Mouse (Mus musculus) limb, embryonic 11.5 days (tissue): ENCODE results near the gene Sytl3. TPM values are rescaled to one million over a fixed set of nuclear protein-coding genes. Genes with fewer than 3 reads are reported as not detected.
"Not testable (repeated sequence)": the region's sequence is repeated elsewhere in the genome, so short reads cannot be mapped to it uniquely, and the experiment has no call there.

Experiments used
- ATAC-seq: fragments of 200-750 bp; cut with Nextera tagmentation; 2 replicates; pipeline ENCODE4 v1.8.0; 2017; ENCODE audit warnings: low read depth; ENCODE audit not compliant: insufficient number of reproducible peaks, low FRiP score, low TSS enrichment
- DNase-seq: peaks from one replicate; pipeline ENCODE4 v3.0.0-alpha.2; 2015; ENCODE audit warnings: low spot score
- H3K27ac ChIP-seq: fragments of 300-500 bp; sonication (generic); replicated peaks from 2 replicates; pipeline ENCODE4 v1.5.1; 2014; ENCODE audit warnings: low read depth, mild to moderate bottlenecking, low read length
- H3K27me3 ChIP-seq: fragments of 300-500 bp; sonication (generic); 2 replicates; pipeline ENCODE4 v1.6.1; 2014; ENCODE audit warnings: mild to moderate bottlenecking, low read length, mixed read lengths; ENCODE audit not compliant: control insufficient read depth, insufficient read depth
- H3K36me3 ChIP-seq: fragments of 300-500 bp; sonication (generic); 2 replicates; pipeline ENCODE4 v1.6.1; 2014; ENCODE audit warnings: mild to moderate bottlenecking, low read length, moderate library complexity, mixed read lengths; ENCODE audit not compliant: control insufficient read depth, insufficient read depth
- H3K4me1 ChIP-seq: fragments of 300-500 bp; sonication (generic); 2 replicates; pipeline ENCODE4 v1.6.1; 2014; ENCODE audit warnings: low read length, mixed read lengths; ENCODE audit not compliant: control insufficient read depth, insufficient read depth
- H3K4me2 ChIP-seq: fragments of 300-500 bp; sonication (generic); 2 replicates; pipeline ENCODE4 v1.6.1; 2014; ENCODE audit warnings: low read depth, mild to moderate bottlenecking, moderate library complexity; ENCODE audit not compliant: severe bottlenecking
- H3K4me3 ChIP-seq: fragments of 300-500 bp; sonication (generic); 2 replicates; pipeline ENCODE4 v1.5.1; 2014; ENCODE audit warnings: low read depth, low read length
- H3K9ac ChIP-seq: fragments of 300-500 bp; sonication (generic); 2 replicates; pipeline ENCODE4 v1.6.1; 2014; ENCODE audit warnings: mild to moderate bottlenecking, low read length
- H3K9me3 ChIP-seq: fragments of 300-500 bp; sonication (generic); 2 replicates; pipeline ENCODE4 v1.6.1; 2016; ENCODE audit warnings: low read length; ENCODE audit not compliant: control insufficient read depth
- WGBS: fragments of 180-500 bp; shearing (Covaris S2); extraction: QIAGEN DNeasy Blood & Tissue Kit; methylation state at CpG from one replicate; pipeline ENCODE4 v1.1.7; 2014; 5-methylcytosine and 5-hydroxymethylcytosine counted together
- polyA plus RNA-seq: library from polyadenylated mRNA; unstranded; fragments of >200 nt; fragmentation: Nextera tagmentation; extraction: Ambion mirVana; gene quantifications from 2 replicates; pipeline ENCODE4 v1.2.1, GENCODE M21; 2014

The Sytl3 gene
- polyA plus RNA-seq, 1 experiment from 2014 or later: not detected

GRCm38 (mm10) chr17:6621976-6622375 is 36.9 kb upstream of the Sytl3 start:
- H3K27me3 ChIP-seq, H3K27ac ChIP-seq, H3K4me1 ChIP-seq, DNase-seq, ATAC-seq, H3K9ac ChIP-seq, H3K36me3 ChIP-seq, H3K4me3 ChIP-seq, H3K4me2 ChIP-seq, H3K9me3 ChIP-seq: not testable (repeated sequence)
- WGBS: 87% methylated on average over 11 of the region's 12 CpGs

- not testable (repeated sequence) for H3K9ac ChIP-seq, H3K9me3 ChIP-seq, H3K27ac ChIP-seq, H3K4me2 ChIP-seq, H3K4me3 ChIP-seq, DNase-seq, H3K36me3 ChIP-seq, H3K27me3 ChIP-seq, H3K4me1 ChIP-seq
- WGBS: 67% methylated on average over 1 of the region's 6 CpGs
- ATAC-seq: 0 out of 2 replicates have a peak, but pooled peaks have one; percentile 44
Observed at GRCm38 (mm10) chr17:6624926-6625558, 33.9 kb upstream of the Sytl3 start.

- H3K9me3 ChIP-seq, ATAC-seq, H3K27me3 ChIP-seq, H3K4me2 ChIP-seq, H3K4me1 ChIP-seq, H3K9ac ChIP-seq, DNase-seq, H3K36me3 ChIP-seq, H3K27ac ChIP-seq, H3K4me3 ChIP-seq: not testable (repeated sequence)
- 84% methylated on average over 4 of the region's 4 CpGs for WGBS
Observed at GRCm38 (mm10) chr17:6630398-6630797, 28.5 kb upstream of the Sytl3 start.

- not testable (repeated sequence) for H3K9me3 ChIP-seq, DNase-seq, H3K9ac ChIP-seq, H3K27ac ChIP-seq, H3K4me2 ChIP-seq, H3K4me1 ChIP-seq, H3K36me3 ChIP-seq, ATAC-seq, H3K4me3 ChIP-seq, H3K27me3 ChIP-seq
- 91% methylated on average over 6 of the region's 6 CpGs for WGBS
Observed at GRCm38 (mm10) chr17:6632850-6633249, 26.0 kb upstream of the Sytl3 start.

GRCm38 (mm10) chr17:6635781-6636180 is 23.1 kb upstream of the Sytl3 start:
- H3K4me2 ChIP-seq, H3K4me3 ChIP-seq, H3K27me3 ChIP-seq, DNase-seq, H3K9ac ChIP-seq, H3K27ac ChIP-seq, ATAC-seq, H3K9me3 ChIP-seq, H3K36me3 ChIP-seq, H3K4me1 ChIP-seq: not testable (repeated sequence)
- WGBS: 73% methylated on average over 1 of the region's 4 CpGs

- H3K27ac ChIP-seq: no peak overlapping the region
- no peaks in the 10 kb centered on the region for H3K36me3 ChIP-seq
- no peak overlapping the region for H3K4me3 ChIP-seq
- no peak overlapping the region for H3K4me2 ChIP-seq
- no peak overlapping the region for H3K9ac ChIP-seq
- H3K27me3 ChIP-seq: no peaks in the 10 kb centered on the region
- WGBS: 84% methylated on average over 5 of the region's 5 CpGs
- H3K9me3 ChIP-seq: no peaks in the 10 kb centered on the region
- H3K4me1 ChIP-seq: no peaks in the 10 kb centered on the region
- DNase-seq (no peak), ATAC-seq (no peak)
Observed at GRCm38 (mm10) chr17:6636861-6637260, 22.0 kb upstream of the Sytl3 start.

- not testable (repeated sequence) for H3K27ac ChIP-seq, H3K4me2 ChIP-seq, H3K27me3 ChIP-seq, H3K9ac ChIP-seq, H3K36me3 ChIP-seq, DNase-seq, H3K9me3 ChIP-seq, H3K4me1 ChIP-seq, H3K4me3 ChIP-seq, ATAC-seq
- 93% methylated on average over 4 of the region's 4 CpGs for WGBS
Observed at GRCm38 (mm10) chr17:6637434-6637833, 21.5 kb upstream of the Sytl3 start.

- H3K4me1 ChIP-seq, H3K9ac ChIP-seq, DNase-seq, H3K36me3 ChIP-seq, H3K27ac ChIP-seq, H3K4me3 ChIP-seq, ATAC-seq, H3K9me3 ChIP-seq, H3K4me2 ChIP-seq, H3K27me3 ChIP-seq: not testable (repeated sequence)
- WGBS: 88% methylated on average over 8 of the region's 8 CpGs
Observed at GRCm38 (mm10) chr17:6638444-6638843, 20.4 kb upstream of the Sytl3 start.

GRCm38 (mm10) chr17:6639486-6639885 is 19.4 kb upstream of the Sytl3 start:
- ATAC-seq, H3K9me3 ChIP-seq, DNase-seq, H3K4me1 ChIP-seq, H3K9ac ChIP-seq, H3K4me3 ChIP-seq, H3K27ac ChIP-seq, H3K4me2 ChIP-seq, H3K36me3 ChIP-seq, H3K27me3 ChIP-seq: not testable (repeated sequence)
- WGBS: 97% methylated on average over 13 of the region's 21 CpGs
